Mouse (Mus musculus) gastrocnemius, postnatal 36 days (tissue): Measurements from ENCODE around the gene Agr3. TPM values are rescaled to one million over a fixed set of nuclear protein-coding genes. Genes with fewer than 3 reads are reported as not detected.

Source experiments
- DNase-seq, 2 experiments: peaks; one replicate each; pipeline ENCODE4 v3.0.0; 2022
- intact Hi-C: fragments of 180-260 bp; cut with DNase I; formaldehyde crosslinking; loops from one replicate; pipeline ENCODE4 v1.15.1; 2025
- long read RNA-seq, 2 experiments: library from polyadenylated mRNA; stranded (forward); transcript quantifications; one replicate each; pipeline ENCODE4 v2.0.0; 2021
- total RNA-seq, 2 experiments: library from RNA; stranded (reverse); gene quantifications; 2 replicates each; pipeline ENCODE4 v1.2.3; 2021

The Agr3 gene
- not detected for total RNA-seq
- long read RNA-seq, experiment 1: 0 reads
- long read RNA-seq, experiment 2: 0 reads

- intact Hi-C loops: no loop called here
Measured at GRCm38 (mm10) chr12:35925402-35925801, at the start of gene Agr3. Agr3 (plus strand) TSS chr12:35925620.

GRCm38 (mm10) chr12:35884892-35885558, 40.4 kb upstream of the Agr3 start:
- no peak for DNase-seq
- intact Hi-C loops: no loop called here

More at GRCm38 (mm10) chr12:35925402-35925801, at the start of gene Agr3:
- DNase-seq: no peak

- intact Hi-C loops: no loop called here
- no peak for DNase-seq
Measured at GRCm38 (mm10) chr12:35889383-35889782, 36.0 kb upstream of the Agr3 start.

GRCm38 (mm10) chr12:35890756-35891155, 34.7 kb upstream of the Agr3 start:
- no peak for DNase-seq
- intact Hi-C loops: no loop called here

- intact Hi-C loops: no loop called here
- peak in 1 of 2 experiments; percentile 14 for DNase-seq
Measured at GRCm38 (mm10) chr12:35894304-35894900, 31.0 kb upstream of the Agr3 start.

- intact Hi-C loops: loop anchor here (1.0 to 5.0 kb wide), 3 partner anchors 61 to 771 kb away; no protein-coding TSS in a partner anchor
- DNase-seq: no peak
Measured at GRCm38 (mm10) chr12:35895875-35896763, 29.3 kb upstream of the Agr3 start.

- no peak for DNase-seq
- intact Hi-C loops: loop anchor here (1.0 to 5.0 kb wide), 3 partner anchors 60 to 770 kb away; no protein-coding TSS in a partner anchor
Measured at GRCm38 (mm10) chr12:35896764-35897282, 28.6 kb upstream of the Agr3 start.

- intact Hi-C loops: no loop called here
- DNase-seq: no peak
Measured at GRCm38 (mm10) chr12:35910632-35911031, 14.8 kb upstream of the Agr3 start.

GRCm38 (mm10) chr12:35915813-35916212, 9.6 kb upstream of the Agr3 start:
- no peak for DNase-seq
- intact Hi-C loops: no loop called here

- no peak for DNase-seq
- intact Hi-C loops: no loop called here
Measured at GRCm38 (mm10) chr12:35916467-35916866, 9.0 kb upstream of the Agr3 start.

- DNase-seq: no peak
- intact Hi-C loops: no loop called here
Measured at GRCm38 (mm10) chr12:35918031-35918430, 7.4 kb upstream of the Agr3 start.

GRCm38 (mm10) chr12:35927804-35928203, 2.4 kb downstream of the Agr3 start:
- DNase-seq: no peak
- intact Hi-C loops: no loop called here

GRCm38 (mm10) chr12:35932816-35933215, 7.4 kb downstream of the Agr3 start:
- intact Hi-C loops: no loop called here
- DNase-seq: no peak

GRCm38 (mm10) chr12:35951757-35952156, 26.3 kb downstream of the Agr3 start:
- DNase-seq: no peak
- intact Hi-C loops: no loop called here

- intact Hi-C loops: loop anchor here (5.0 kb wide), 1 partner anchor 60 kb away; no protein-coding TSS in a partner anchor
Measured at GRCm38 (mm10) chr12:35957235-35957634, 31.8 kb downstream of the Agr3 start.

GRCm38 (mm10) chr12:35966098-35966767, 40.8 kb downstream of the Agr3 start:
- DNase-seq: no peak
- intact Hi-C loops: no loop called here

More at GRCm38 (mm10) chr12:35957235-35957634, 31.8 kb downstream of the Agr3 start:
- DNase-seq: no peak

- intact Hi-C loops: no loop called here
Measured at GRCm38 (mm10) chr12:35966768-35967141, 41.3 kb downstream of the Agr3 start.

GRCm38 (mm10) chr12:35975898-35976297, 50.5 kb downstream of the Agr3 start:
- no peak for DNase-seq
- intact Hi-C loops: no loop called here

More at GRCm38 (mm10) chr12:35966768-35967141, 41.3 kb downstream of the Agr3 start:
- DNase-seq: no peak

- intact Hi-C loops: no loop called here
- no peak for DNase-seq
Measured at GRCm38 (mm10) chr12:35977633-35978246, 52.3 kb downstream of the Agr3 start.

- no peak for DNase-seq
- intact Hi-C loops: no loop called here
Measured at GRCm38 (mm10) chr12:35979625-35980024, 54.2 kb downstream of the Agr3 start.
